Mouse (Mus musculus): ENCODE results near the gene Krt25. TPM values are rescaled to one million over a fixed set of nuclear protein-coding genes. Genes with fewer than 3 reads are reported as not detected.

The Krt25 gene
- 0.17 TPM in 1 of 2 replicates, not detected in the other for polyA plus RNA-seq (2015; fragmentation: Nextera tagmentation; extraction: Ambion mirVana)

DNA sequence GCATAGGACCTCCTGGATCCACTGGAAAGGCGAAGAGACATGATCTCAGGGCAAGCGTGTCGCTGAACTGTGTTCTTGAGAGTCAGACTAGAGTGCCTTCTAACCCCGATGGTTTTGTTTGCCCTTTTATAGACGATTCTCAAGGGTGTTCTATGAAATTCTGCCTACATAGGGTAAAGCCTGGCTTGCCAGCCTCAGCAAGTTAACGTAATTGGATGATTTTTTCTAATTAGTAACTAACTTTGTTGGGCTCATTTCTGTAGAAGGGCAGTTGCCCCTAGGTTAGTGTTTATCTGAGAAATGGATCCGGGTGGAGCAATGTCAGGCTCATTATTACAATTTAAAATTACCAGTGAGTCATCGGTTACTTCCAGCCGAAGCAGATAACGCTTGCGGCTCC lies at the start of gene Krt25:
Krt25 (minus strand) TSS at position 101 of the 400 bp plus-strand sequence.
- Histone ChIP-seq H3K4me1 (replicated peaks) (no peaks in the 10 kb centered on the region), H3K27ac (no peak within 1 kb of the TSS), H3K9me3 (no peaks in the 10 kb centered on the region), H3K4me3 (replicated peaks) (no peak within 1 kb of the TSS), H3K4me2 (replicated peaks) (no peak within 1 kb of the TSS), H3K36me3 (no peaks in the 10 kb centered on the region), H3K27me3 (no peaks in the 10 kb centered on the region), H3K9ac (replicated peaks) (no peak within 1 kb of the TSS)
- ATAC-seq = no peak
- WGBS = 93% methylated on average over 11 of the region's 11 CpGs

- Histone ChIP-seq H3K36me3 (no peaks in the 10 kb centered on the region), H3K27me3 (no peaks in the 10 kb centered on the region), H3K9ac (replicated peaks) (no peak overlapping the region), H3K4me3 (replicated peaks) (no peak overlapping the region), H3K4me1 (replicated peaks) (no peaks in the 10 kb centered on the region), H3K9me3 (no peaks in the 10 kb centered on the region), H3K27ac (no peak overlapping the region), H3K4me2 (replicated peaks) (no peak overlapping the region)
- ATAC-seq = no peak
- 81% methylated on average over 8 of the region's 8 CpGs for WGBS
These were observed 47.2 kb upstream of the Krt25 start for GRCm38 (mm10) chr11:99369853-99370451.

DNA sequence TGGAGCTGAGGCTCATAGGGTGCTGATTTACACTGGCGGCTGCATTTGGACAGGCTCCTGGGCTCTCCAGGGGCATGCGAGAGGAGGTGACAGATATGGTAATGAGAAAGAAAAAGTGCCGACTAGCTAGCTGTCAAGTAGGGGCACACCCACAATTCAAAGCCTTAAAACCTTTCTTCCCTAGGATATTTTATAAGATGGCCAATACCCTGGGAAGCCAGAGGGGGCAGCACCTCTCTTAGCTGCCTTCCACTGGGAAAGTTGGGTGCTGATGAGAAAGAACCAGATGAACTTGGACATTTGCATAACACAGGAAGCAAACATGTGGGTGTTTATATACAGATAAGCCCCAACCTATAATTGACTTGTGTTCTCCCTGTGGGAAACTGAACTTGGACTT lies 46.5 kb upstream of the Krt25 start:
- no peaks in the 10 kb centered on the region for H3K27me3 ChIP-seq
- H3K4me3 ChIP-seq (replicated peaks) = no peak overlapping the region
- H3K4me2 ChIP-seq (replicated peaks) = no peak overlapping the region
- no peak overlapping the region for H3K9ac ChIP-seq (replicated peaks)
- 12% methylated on average over 3 of the region's 3 CpGs for WGBS
- no peak overlapping the region for H3K27ac ChIP-seq
- H3K36me3 ChIP-seq = no peaks in the 10 kb centered on the region
- H3K9me3 ChIP-seq = no peaks in the 10 kb centered on the region
- no peaks in the 10 kb centered on the region for H3K4me1 ChIP-seq (replicated peaks)
- no peak for ATAC-seq

DNA sequence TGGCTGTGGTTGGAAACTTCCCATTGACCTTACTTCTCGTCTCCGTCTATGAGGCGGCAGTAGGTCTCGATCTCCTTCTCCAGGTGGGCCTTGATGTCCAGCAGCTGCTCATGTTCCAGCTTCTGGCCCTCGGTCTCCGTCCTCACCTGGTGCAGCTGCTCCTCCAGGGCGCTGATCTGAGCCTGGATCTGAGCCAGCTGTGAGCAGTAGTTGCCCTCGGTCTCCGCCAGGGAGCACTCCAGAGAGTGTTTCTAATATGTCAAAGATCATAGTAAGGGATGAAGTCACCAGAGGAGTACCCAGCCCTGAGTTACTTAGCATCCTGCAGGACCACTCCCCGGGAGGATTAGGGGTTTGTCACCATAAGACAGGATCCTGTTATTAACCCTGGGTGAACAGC lies 44.0 kb upstream of the Krt25 start:
- no peak overlapping the region for H3K4me3 ChIP-seq (replicated peaks)
- no peaks in the 10 kb centered on the region for H3K4me1 ChIP-seq (replicated peaks)
- WGBS = 52% methylated on average over 10 of the region's 10 CpGs
- no peak for ATAC-seq
- H3K9me3 ChIP-seq = no peaks in the 10 kb centered on the region
- H3K36me3 ChIP-seq = no peaks in the 10 kb centered on the region
- no peak overlapping the region for H3K4me2 ChIP-seq (replicated peaks)
- H3K27me3 ChIP-seq = no peaks in the 10 kb centered on the region
- H3K27ac ChIP-seq = no peak overlapping the region
- no peak overlapping the region for H3K9ac ChIP-seq (replicated peaks)

DNA sequence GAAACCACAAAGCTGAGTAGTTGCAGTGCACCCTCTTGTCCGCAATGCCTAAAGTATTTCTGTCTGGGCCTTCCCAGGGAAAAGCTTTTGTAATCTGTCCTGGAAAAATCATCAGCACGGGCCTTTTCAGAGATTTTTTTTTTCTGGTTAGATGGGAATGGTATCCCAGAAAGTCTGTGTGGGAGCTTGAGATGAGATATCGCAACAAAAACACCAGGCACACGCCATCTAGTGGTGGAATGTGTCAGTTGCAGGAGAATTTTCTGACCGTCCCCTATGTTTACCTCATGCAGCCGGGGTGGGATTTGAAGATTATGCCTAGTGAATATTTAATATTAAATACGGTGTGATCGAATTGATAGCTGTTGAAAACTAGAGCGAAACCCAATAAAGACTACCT lies 41.7 kb upstream of the Krt25 start:
- 26% methylated on average over 9 of the region's 9 CpGs for WGBS
- Histone ChIP-seq H3K9me3 (no peaks in the 10 kb centered on the region), H3K36me3 (no peaks in the 10 kb centered on the region), H3K27ac (no peak overlapping the region), H3K9ac (replicated peaks) (no peak overlapping the region), H3K4me1 (replicated peaks) (no peaks in the 10 kb centered on the region), H3K27me3 (no peaks in the 10 kb centered on the region), H3K4me2 (replicated peaks) (no peak overlapping the region), H3K4me3 (replicated peaks) (no peak overlapping the region)
- ATAC-seq = no peak

DNA sequence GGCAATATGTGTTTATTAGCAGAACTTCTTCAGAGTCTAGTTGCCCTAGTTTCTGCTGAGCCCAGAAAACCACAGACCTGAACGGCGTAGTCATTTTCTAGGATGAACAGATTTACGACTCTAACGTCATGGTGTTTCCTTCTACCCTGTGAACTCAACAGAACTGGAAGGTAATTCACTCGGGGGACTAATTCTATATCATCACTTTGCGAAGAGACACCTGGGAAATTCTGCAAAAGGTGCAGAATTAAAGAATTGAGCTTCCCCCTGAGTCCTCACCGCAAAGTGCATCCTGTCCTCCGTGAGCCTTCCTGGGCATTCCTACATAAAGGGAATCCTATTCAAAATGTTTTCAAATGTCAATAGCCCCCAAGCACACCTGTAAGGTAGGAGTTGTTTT lies 38.7 kb upstream of the Krt25 start:
- Histone ChIP-seq H3K9me3 (no peaks in the 10 kb centered on the region), H3K36me3 (no peaks in the 10 kb centered on the region), H3K27ac (no peak overlapping the region), H3K4me1 (replicated peaks) (no peaks in the 10 kb centered on the region), H3K4me3 (replicated peaks) (no peak overlapping the region), H3K27me3 (no peaks in the 10 kb centered on the region), H3K9ac (replicated peaks) (no peak overlapping the region), H3K4me2 (replicated peaks) (no peak overlapping the region)
- 94% methylated on average over 8 of the region's 8 CpGs for WGBS
- no peak for ATAC-seq

GRCm38 (mm10) chr11:99351004-99351403 lies 28.3 kb upstream of the Krt25 start, which contains the start of gene Krt27:
Gene Krt27, minus strand, starts transcription at chr11:99351104.
- H3K36me3 ChIP-seq = no peaks in the 10 kb centered on the region
- H3K4me3 ChIP-seq (replicated peaks) = no peak within 1 kb of the TSS
- WGBS = 83% methylated on average over 12 of the region's 12 CpGs
- no peaks in the 10 kb centered on the region for H3K4me1 ChIP-seq (replicated peaks)
- no peak within 1 kb of the TSS for H3K27ac ChIP-seq
- H3K9ac ChIP-seq (replicated peaks) = no peak within 1 kb of the TSS
- ATAC-seq = no peak
- H3K9me3 ChIP-seq = no peaks in the 10 kb centered on the region
- no peak within 1 kb of the TSS for H3K4me2 ChIP-seq (replicated peaks)
- H3K27me3 ChIP-seq = no peaks in the 10 kb centered on the region

DNA sequence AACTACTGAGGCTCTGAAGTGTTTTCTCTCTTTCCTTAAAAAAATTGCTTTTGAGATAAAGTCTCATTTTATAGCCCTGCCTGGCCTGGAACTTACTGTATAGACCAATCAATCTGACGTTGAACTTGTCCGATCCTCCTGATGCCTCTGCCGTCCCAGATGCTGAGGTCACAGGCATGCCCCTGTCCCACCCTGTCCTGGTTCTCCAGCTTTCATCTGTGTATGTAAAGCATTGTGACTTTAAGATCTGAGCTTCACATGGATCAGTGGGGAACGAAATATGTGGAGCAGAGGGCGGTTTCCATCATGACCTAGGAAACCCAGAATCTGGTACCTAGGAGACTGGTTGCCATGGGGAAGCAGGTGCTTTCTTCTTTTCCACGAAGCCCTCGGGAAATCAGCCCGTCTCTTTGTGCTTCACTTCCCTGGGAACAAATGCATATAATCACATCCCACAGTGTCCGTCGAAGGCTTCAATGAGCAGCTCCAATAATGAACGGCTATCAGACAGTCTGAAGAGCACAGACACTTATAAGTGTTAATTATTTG lies 16.6 kb upstream of the Krt25 start:
- H3K36me3 ChIP-seq = no peaks in the 10 kb centered on the region
- H3K4me3 ChIP-seq (replicated peaks) = no peak overlapping the region
- peak; percentile 45; the same call in 1 of the 2 replicates for ATAC-seq
- H3K27ac ChIP-seq = peak overlapping the region; percentile 37; the same call in 1 of the 2 replicates
- peaks cover 6% of the 10 kb centered on the region for H3K4me1 ChIP-seq (replicated peaks)
- H3K4me2 ChIP-seq (replicated peaks) = no peak overlapping the region
- no peak overlapping the region for H3K9ac ChIP-seq (replicated peaks)
- no peaks in the 10 kb centered on the region for H3K27me3 ChIP-seq
- no peaks in the 10 kb centered on the region for H3K9me3 ChIP-seq
- 19% methylated on average over 11 of the region's 11 CpGs for WGBS

- no peak for ATAC-seq
- Histone ChIP-seq H3K36me3 (no peaks in the 10 kb centered on the region), H3K4me1 (replicated peaks) (peaks cover 6% of the 10 kb centered on the region), H3K4me2 (replicated peaks) (no peak within 1 kb of the TSS), H3K9ac (replicated peaks) (no peak within 1 kb of the TSS), H3K27ac (no peak within 1 kb of the TSS), H3K9me3 (no peaks in the 10 kb centered on the region), H3K27me3 (no peaks in the 10 kb centered on the region), H3K4me3 (replicated peaks) (no peak within 1 kb of the TSS)
- WGBS = 97% methylated on average over 11 of the region's 11 CpGs
These were observed 15.1 kb upstream of the Krt25 start, which contains the start of gene Krt26 for GRCm38 (mm10) chr11:99337866-99338265. Gene Krt26, minus strand, starts transcription at chr11:99337966.

DNA sequence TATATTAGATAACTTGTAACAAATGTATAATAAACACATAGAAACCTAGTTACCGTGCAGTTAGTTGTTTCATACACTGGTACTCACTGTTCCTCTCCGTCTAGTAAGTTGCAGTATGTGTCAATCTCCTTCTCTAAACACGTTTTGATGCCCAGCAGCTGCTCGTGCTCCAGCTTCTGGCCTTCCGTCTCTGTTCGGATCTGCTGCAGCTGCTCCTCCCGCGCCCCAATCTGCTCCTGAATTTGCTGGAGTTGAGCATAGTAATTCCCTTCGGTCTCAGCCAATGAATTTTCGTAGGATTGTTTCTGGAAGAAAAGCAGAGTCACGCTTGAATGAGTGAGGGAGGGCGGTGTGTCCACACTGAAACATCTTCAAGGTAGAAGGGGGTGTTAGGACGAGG lies 10.7 kb upstream of the Krt25 start:
- ATAC-seq = no peak
- no peaks in the 10 kb centered on the region for H3K36me3 ChIP-seq
- no peaks in the 10 kb centered on the region for H3K27me3 ChIP-seq
- WGBS = 38% methylated on average over 13 of the region's 13 CpGs
- H3K9ac ChIP-seq (replicated peaks) = no peak overlapping the region
- no peak overlapping the region for H3K27ac ChIP-seq
- H3K4me2 ChIP-seq (replicated peaks) = no peak overlapping the region
- no peak overlapping the region for H3K4me3 ChIP-seq (replicated peaks)
- no peaks in the 10 kb centered on the region for H3K4me1 ChIP-seq (replicated peaks)
- no peaks in the 10 kb centered on the region for H3K9me3 ChIP-seq

DNA sequence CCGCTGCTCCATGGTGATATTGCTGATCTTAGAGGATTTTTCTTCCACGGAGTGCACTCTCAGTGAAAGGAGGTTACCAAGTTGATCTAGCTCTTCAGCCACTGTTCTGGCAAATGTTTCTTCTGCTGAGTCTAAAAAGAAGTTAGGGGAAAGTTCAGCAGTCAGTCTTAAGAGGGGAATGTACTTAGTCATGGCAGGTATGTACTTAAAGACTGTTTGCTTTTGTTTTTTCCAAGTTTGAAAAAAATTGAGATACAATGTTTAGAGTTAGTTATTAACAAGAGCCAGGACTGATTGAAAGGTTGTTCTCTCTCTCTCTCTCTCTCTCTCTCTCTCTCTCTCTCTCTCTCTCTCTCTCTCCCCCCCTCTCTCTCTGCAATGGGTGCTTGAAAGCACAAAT lies 6.9 kb upstream of the Krt25 start:
- H3K4me2 ChIP-seq (replicated peaks) = no peak overlapping the region
- H3K9ac ChIP-seq (replicated peaks) = no peak overlapping the region
- H3K4me3 ChIP-seq (replicated peaks) = no peak overlapping the region
- H3K36me3 ChIP-seq = no peaks in the 10 kb centered on the region
- no peak for ATAC-seq
- no peaks in the 10 kb centered on the region for H3K27me3 ChIP-seq
- no peaks in the 10 kb centered on the region for H3K9me3 ChIP-seq
- no peak overlapping the region for H3K27ac ChIP-seq
- WGBS = 66% methylated on average over 2 of the region's 2 CpGs
- no peaks in the 10 kb centered on the region for H3K4me1 ChIP-seq (replicated peaks)

DNA sequence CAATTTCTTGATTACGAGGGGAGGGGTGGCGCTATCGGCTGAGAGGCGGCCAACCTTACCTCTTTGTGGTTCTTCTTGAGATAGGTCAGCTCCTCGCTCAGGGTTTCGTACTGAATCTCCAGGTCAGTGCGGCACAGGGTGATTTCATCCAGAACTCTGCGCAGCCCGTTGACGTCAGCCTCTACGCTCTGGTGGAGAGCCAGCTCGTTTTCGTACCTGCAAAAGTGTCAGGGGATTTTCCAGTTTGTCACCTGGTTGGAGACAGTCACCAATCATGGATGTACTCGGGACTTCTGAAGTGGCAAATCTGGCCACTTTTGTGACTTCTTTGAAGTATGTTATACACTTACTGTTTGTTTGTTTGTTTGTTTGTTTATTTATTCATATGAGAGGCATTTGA lies 1.7 kb downstream of the Krt25 start:
- Histone ChIP-seq H3K4me3 (replicated peaks) (no peak overlapping the region), H3K4me2 (replicated peaks) (no peak overlapping the region), H3K36me3 (no peaks in the 10 kb centered on the region), H3K9me3 (no peaks in the 10 kb centered on the region), H3K9ac (replicated peaks) (no peak overlapping the region), H3K27me3 (no peaks in the 10 kb centered on the region), H3K27ac (no peak overlapping the region), H3K4me1 (replicated peaks) (no peaks in the 10 kb centered on the region)
- WGBS = 89% methylated on average over 14 of the region's 14 CpGs
- no peak for ATAC-seq

DNA sequence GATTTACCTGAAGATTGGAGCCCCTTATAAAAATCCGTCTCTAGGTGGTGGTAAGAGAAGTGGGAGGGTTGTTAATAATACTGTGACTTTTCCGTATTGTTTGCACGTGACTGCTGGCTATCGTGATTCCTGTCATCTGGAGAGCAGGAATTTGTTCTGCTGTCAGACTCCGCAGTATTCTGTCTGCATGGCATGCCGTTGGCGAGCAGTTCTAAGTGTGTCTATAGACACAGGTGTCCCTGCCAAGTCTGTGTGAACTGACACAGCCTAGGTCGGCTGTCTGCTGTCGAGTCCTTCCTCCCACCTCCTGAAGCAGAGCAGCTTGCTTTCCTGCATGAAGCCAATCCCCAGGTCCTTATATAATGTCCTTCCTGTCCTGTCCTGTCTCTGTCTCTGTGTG lies 3.6 kb downstream of the Krt25 start:
- no peak overlapping the region for H3K4me2 ChIP-seq (replicated peaks)
- H3K27ac ChIP-seq = no peak overlapping the region
- H3K4me3 ChIP-seq (replicated peaks) = no peak overlapping the region
- WGBS = 81% methylated on average over 9 of the region's 9 CpGs
- ATAC-seq = no peak
- no peak overlapping the region for H3K9ac ChIP-seq (replicated peaks)
- no peaks in the 10 kb centered on the region for H3K27me3 ChIP-seq
- no peaks in the 10 kb centered on the region for H3K9me3 ChIP-seq
- H3K4me1 ChIP-seq (replicated peaks) = no peaks in the 10 kb centered on the region
- no peaks in the 10 kb centered on the region for H3K36me3 ChIP-seq
